Mouse (Mus musculus) stomach, postnatal 0 days (tissue): ENCODE measurements around the gene Carns1. TPM values are rescaled to one million over a fixed set of nuclear protein-coding genes. Genes with fewer than 3 reads are reported as not detected.

Experiments
- ATAC-seq: fragments of 200-750 bp; cut with Nextera tagmentation; 2 replicates; pipeline ENCODE4 v1.8.0; 2017; ENCODE audit not compliant: low FRiP score, low TSS enrichment
- DNase-seq: peaks from one replicate; pipeline ENCODE4 v3.0.0-alpha.2; 2016; ENCODE audit warnings: low spot score
- H3K27ac ChIP-seq: fragments of 300-500 bp; sonication (generic); replicated peaks from 2 replicates; pipeline ENCODE4 v1.5.1; 2014; ENCODE audit warnings: mild to moderate bottlenecking, control low read depth
- H3K27me3 ChIP-seq: fragments of 300-500 bp; sonication (generic); 2 replicates; pipeline ENCODE4 v1.6.1; 2014; ENCODE audit warnings: low read length; ENCODE audit not compliant: control insufficient read depth, insufficient read depth
- H3K36me3 ChIP-seq: fragments of 300-500 bp; sonication (generic); 2 replicates; pipeline ENCODE4 v1.6.1; 2014; ENCODE audit warnings: low read length, mixed read lengths; ENCODE audit not compliant: control insufficient read depth, insufficient read depth
- H3K4me1 ChIP-seq: fragments of 300-500 bp; sonication (generic); replicated peaks from 2 replicates; pipeline ENCODE4 v1.6.1; 2014; ENCODE audit warnings: antibody characterized with exemption; ENCODE audit not compliant: control insufficient read depth, insufficient read depth
- H3K4me2 ChIP-seq: fragments of 300-500 bp; sonication (generic); replicated peaks from 2 replicates; pipeline ENCODE4 v1.6.1; 2014; ENCODE audit warnings: low read depth, mild to moderate bottlenecking, control low read depth, moderate library complexity
- H3K4me3 ChIP-seq: fragments of 300-500 bp; sonication (generic); 2 replicates; pipeline ENCODE4 v1.5.1; 2014; ENCODE audit warnings: low read depth, low read length, control low read depth
- H3K9ac ChIP-seq: fragments of 300-500 bp; sonication (generic); 2 replicates; pipeline ENCODE4 v1.6.1; 2014; ENCODE audit warnings: mild to moderate bottlenecking, low read length, control low read depth, mixed read lengths
- H3K9me3 ChIP-seq: fragments of 300-500 bp; sonication (generic); 2 replicates; pipeline ENCODE4 v1.6.1; 2016; ENCODE audit warnings: low read length; ENCODE audit not compliant: control insufficient read depth
- CTCF ChIP-seq: IDR thresholded peaks from 2 replicates; pipeline ENCODE4 v1.5.1; 2016; ENCODE audit warnings: antibody characterized with exemption, low read depth, mild to moderate bottlenecking, moderate library complexity
- EP300 ChIP-seq: optimal IDR thresholded peaks from 2 replicates; pipeline ENCODE3; 2016; ENCODE audit warnings: antibody characterized with exemption
- WGBS: fragments of 180-500 bp; shearing (Covaris S2); extraction: QIAGEN DNeasy Blood & Tissue Kit; methylation state at CpG from one replicate; pipeline ENCODE4 v1.1.7; 2014; 5-methylcytosine and 5-hydroxymethylcytosine counted together
- polyA plus RNA-seq: library from polyadenylated mRNA; unstranded; fragments of >200 nt; fragmentation: Nextera tagmentation; extraction: Ambion mirVana; gene quantifications from 2 replicates; pipeline ENCODE4 v1.2.1, GENCODE M21; 2015

Carns1 gene
- polyA plus RNA-seq, 1 experiment from 2014 or later = 1.5 TPM

DNA sequence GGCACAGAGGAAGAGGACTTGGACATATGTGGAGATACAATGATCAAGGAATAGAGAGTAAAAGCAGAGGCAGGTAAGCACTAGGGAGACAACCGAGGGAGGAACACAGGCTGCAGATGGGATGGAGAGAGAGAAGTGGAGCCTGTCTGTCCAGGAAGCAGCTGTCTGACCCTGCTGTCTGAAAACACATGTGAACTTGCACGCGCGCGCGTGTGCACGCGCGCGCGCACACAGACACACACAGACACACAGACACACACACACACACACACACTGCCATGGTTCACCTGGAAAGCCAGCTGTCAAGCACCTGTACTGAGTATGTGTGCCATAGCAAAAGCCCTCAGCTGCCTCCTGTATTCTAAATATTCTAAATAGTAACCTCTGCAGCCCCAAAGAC lies 43.0 kb upstream of the Carns1 start:
- TF ChIP-seq EP300 (no peak), CTCF (no peak)
- Histone ChIP-seq H3K27ac (peak overlapping the region; percentile 71), H3K36me3 (no peaks in the 10 kb centered on the region), H3K4me3 (no peak overlapping the region), H3K4me2 (no peak overlapping the region; the same call in 1 of the 2 replicates), H3K27me3 (no peaks in the 10 kb centered on the region; the same call in 1 of the 2 replicates), H3K9ac (no peak overlapping the region), H3K9me3 (no peaks in the 10 kb centered on the region), H3K4me1 (peaks cover 19% of the 10 kb centered on the region)
- DNase-seq (peak; percentile 11), ATAC-seq (no peak)
- WGBS = 67% methylated on average over 11 of the region's 11 CpGs

DNA sequence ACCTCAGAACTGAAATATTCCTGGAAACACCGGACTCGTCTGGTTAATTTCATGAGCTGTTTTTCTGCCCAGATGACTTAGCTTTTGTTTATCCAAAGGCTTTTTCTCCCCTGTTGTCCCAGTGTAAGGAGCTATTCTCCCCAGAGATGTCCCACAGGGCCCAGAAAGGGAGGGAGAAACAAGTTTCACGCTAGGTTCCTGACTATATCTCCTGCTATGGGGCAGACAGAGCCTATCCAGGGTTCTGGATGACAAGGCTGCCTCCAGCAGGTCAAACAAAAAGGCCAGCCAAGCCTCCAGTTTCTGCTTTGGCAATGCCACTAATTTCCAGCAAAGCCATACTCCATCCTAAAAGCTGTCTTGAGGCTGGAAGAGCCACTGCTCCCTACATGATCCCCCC lies 42.6 kb upstream of the Carns1 start:
- Histone ChIP-seq H3K4me3 (no peak overlapping the region), H3K27me3 (no peaks in the 10 kb centered on the region; the same call in 1 of the 2 replicates), H3K4me1 (peaks cover 19% of the 10 kb centered on the region), H3K9ac (no peak overlapping the region), H3K9me3 (no peaks in the 10 kb centered on the region), H3K36me3 (no peaks in the 10 kb centered on the region), H3K4me2 (no peak overlapping the region; the same call in 1 of the 2 replicates), H3K27ac (peak overlapping the region; percentile 71)
- DNase-seq (peak; percentile 15), ATAC-seq (no peak)
- TF ChIP-seq CTCF (no peak), EP300 (no peak)
- whole genome bisulfite sequencing = 30% methylated on average over 3 of the region's 3 CpGs

DNA sequence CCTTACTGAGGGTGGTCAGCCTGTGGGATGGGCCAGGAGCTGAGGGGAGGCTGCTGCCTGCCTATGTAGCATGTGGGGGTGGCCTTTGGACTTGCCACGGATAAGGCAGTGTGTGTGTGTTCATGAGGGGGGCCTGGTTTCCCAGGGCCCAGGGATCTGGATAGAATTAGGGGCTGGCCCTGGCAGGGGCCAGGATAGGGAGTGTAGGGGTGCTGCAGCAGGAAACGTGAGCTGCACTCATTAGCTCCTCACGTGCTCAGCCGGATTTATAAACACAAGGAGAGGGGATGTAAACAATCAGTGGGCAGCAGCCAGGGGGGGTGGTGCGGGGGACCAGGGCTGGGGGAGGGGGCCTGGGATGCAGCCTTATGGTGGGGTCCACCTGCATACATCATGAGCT lies 41.9 kb upstream of the Carns1 start:
- H3K9me3 ChIP-seq = no peaks in the 10 kb centered on the region
- peak overlapping the region; percentile 71 for H3K27ac ChIP-seq
- WGBS = 12% methylated on average over 5 of the region's 5 CpGs
- TF ChIP-seq CTCF (no peak), EP300 (no peak)
- peak; percentile 35 for ATAC-seq
- peak; percentile 26 for DNase-seq
- H3K9ac ChIP-seq = no peak overlapping the region
- H3K36me3 ChIP-seq = no peaks in the 10 kb centered on the region
- peak overlapping the region; percentile 97 for H3K4me2 ChIP-seq
- H3K4me3 ChIP-seq = no peak overlapping the region
- H3K4me1 ChIP-seq = peaks cover 17% of the 10 kb centered on the region
- no peaks in the 10 kb centered on the region; the same call in 1 of the 2 replicates for H3K27me3 ChIP-seq

DNA sequence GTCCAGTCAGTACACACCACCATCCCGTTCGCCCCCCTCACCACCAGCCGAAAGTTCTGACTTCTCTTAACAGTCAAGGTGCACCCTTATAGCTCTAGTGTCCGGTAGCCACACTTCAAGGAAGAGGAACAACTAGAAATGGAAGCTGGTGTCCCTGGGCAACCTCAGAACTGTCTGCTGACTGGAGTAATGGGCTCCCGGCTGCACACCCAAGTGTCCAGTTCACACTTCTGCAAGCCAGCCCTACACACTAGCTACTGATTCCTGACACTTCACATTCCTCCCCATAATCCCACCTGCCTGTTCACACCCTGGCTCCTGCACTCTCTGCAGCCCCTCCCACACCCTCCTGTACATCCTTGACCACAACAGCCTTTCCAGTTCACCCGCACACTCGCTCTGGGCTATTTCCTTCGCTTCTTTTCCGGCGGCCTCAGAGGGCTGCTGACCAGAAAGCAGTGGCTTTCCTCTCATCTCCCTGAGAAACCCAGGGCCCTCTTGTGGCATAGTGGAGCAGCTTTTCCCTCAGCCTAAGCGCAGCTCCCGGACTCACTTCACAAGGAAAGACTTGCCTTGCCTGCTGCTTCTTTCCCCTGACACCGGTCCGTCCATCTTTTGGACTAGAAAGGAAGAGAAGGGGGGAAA lies 40.9 kb upstream of the Carns1 start:
- Histone ChIP-seq H3K4me1 (peaks cover 14% of the 10 kb centered on the region), H3K4me3 (no peak overlapping the region), H3K9me3 (no peaks in the 10 kb centered on the region), H3K27ac (peak overlapping the region; percentile 71), H3K36me3 (no peaks in the 10 kb centered on the region), H3K27me3 (no peaks in the 10 kb centered on the region; the same call in 1 of the 2 replicates), H3K4me2 (peak overlapping the region; percentile 97), H3K9ac (no peak overlapping the region)
- WGBS = 21% methylated on average over 14 of the region's 14 CpGs
- no peak for ATAC-seq
- TF ChIP-seq CTCF = peak; percentile 71
- TF ChIP-seq EP300 = no peak
- peak; percentile 57 for DNase-seq

DNA sequence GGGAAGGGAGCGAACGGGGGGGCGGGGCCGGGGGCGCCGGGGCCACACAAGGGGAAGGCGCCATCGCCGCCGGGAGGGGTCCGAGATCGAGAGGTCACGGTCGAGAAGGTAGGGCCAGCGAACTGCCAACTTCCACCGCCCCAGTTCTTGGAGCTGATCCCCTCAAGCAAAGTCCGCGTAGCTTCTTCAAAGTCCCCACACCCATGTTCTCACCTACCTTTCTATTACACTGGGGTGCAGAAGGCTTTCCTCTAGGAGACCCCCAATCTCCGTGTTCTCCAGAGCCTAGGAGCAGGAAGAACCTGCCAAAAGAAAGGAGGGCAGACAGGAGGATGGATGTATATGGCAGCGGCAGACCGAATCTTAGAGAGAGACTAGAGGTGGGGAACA lies 40.2 kb upstream of the Carns1 start:
- H3K27ac ChIP-seq = peak overlapping the region; percentile 93
- peak overlapping the region; percentile 91 for H3K9ac ChIP-seq
- no peaks in the 10 kb centered on the region for H3K9me3 ChIP-seq
- DNase-seq (no peak), ATAC-seq (no peak)
- peak overlapping the region; percentile 79 for H3K4me3 ChIP-seq
- WGBS = 3% methylated on average over 19 of the region's 21 CpGs
- H3K4me1 ChIP-seq = peaks cover 9% of the 10 kb centered on the region
- H3K4me2 ChIP-seq = peak overlapping the region; percentile 97
- TF ChIP-seq EP300 (no peak), CTCF (no peak)
- no peaks in the 10 kb centered on the region; the same call in 1 of the 2 replicates for H3K27me3 ChIP-seq
- H3K36me3 ChIP-seq = no peaks in the 10 kb centered on the region

DNA sequence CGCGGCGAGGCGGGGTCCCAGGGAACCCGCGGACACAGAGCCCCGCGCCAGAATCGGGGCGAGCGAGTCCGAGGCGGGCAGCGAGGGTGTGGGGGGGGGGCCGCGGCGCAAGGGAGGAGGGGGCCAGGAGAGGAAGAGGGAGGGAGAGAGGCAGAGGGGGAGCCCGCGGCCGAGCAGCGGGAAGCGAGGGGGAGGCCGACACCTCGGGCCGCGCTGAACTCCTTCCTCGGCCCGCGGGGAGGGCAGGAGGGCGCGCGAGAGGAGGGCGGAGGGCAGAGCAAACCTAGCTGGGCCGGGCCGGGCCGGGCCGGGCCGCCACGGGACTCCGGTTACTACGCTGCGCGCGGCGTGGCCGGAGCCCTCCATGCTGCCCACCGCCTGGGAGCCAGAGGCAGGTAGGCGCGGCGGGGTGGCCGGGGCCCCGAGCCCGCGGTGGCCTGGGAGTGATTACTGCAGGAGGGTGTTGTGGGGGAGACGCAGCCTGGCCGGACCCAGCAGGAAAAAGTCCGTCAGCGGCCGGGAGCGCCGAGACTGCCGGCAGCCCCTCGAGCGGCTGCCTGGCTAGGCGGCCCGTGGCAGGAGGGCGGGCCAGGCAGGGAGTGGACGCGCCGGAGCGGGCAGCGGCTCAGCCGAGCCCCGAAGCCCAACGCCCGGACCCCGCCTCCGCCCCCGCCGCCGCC lies 39.6 kb upstream of the Carns1 start:
- DNase-seq (peak; percentile 58), ATAC-seq (peak; percentile 18)
- H3K36me3 ChIP-seq = no peaks in the 10 kb centered on the region
- no peak for TF ChIP-seq EP300
- no peak for TF ChIP-seq CTCF
- peak overlapping the region; percentile 91 for H3K9ac ChIP-seq
- H3K4me3 ChIP-seq = peak overlapping the region; percentile 79
- peak overlapping the region; percentile 97 for H3K4me2 ChIP-seq
- 0% methylated on average over 35 of the region's 81 CpGs for WGBS
- peaks cover 4% of the 10 kb centered on the region for H3K4me1 ChIP-seq
- H3K27ac ChIP-seq = peak overlapping the region; percentile 93
- no peaks in the 10 kb centered on the region for H3K9me3 ChIP-seq
- no peaks in the 10 kb centered on the region; the same call in 1 of the 2 replicates for H3K27me3 ChIP-seq
